Mouse (Mus musculus) liver, embryonic 12.5 days (tissue): ENCODE measurements around the gene Nat8f5. TPM values are rescaled to one million over a fixed set of nuclear protein-coding genes. Genes with fewer than 3 reads are reported as not detected.
A peak's percentile ranks its signal among the peaks of the same experiment; 100 is the strongest.
"Not testable (repeated sequence)": the region's sequence is repeated elsewhere in the genome, so short reads cannot be mapped to it uniquely, and the experiment has no call there.

Source experiments
- ATAC-seq: fragments of 200-750 bp; cut with Nextera tagmentation; 2 replicates; pipeline ENCODE4 v1.8.0; 2017; ENCODE audit warnings: moderate number of reproducible peaks, mild to moderate bottlenecking, moderate library complexity
- H3K27ac ChIP-seq: fragments of 300-500 bp; sonication (generic); 2 replicates; pipeline ENCODE4 v1.5.1; 2016; ENCODE audit warnings: mild to moderate bottlenecking
- H3K27me3 ChIP-seq: fragments of 300-500 bp; sonication (generic); replicated peaks from 2 replicates; pipeline ENCODE4 v1.6.1; 2016; ENCODE audit warnings: mild to moderate bottlenecking, moderate library complexity
- H3K36me3 ChIP-seq: fragments of 300-500 bp; sonication (generic); 2 replicates; pipeline ENCODE4 v1.6.1; 2016; ENCODE audit warnings: mild to moderate bottlenecking, moderate library complexity
- H3K4me1 ChIP-seq: fragments of 300-500 bp; sonication (generic); 2 replicates; pipeline ENCODE4 v1.6.1; 2016
- H3K4me2 ChIP-seq: fragments of 300-500 bp; sonication (generic); 2 replicates; pipeline ENCODE4 v1.6.1; 2016; ENCODE audit warnings: mild to moderate bottlenecking, moderate library complexity
- H3K4me3 ChIP-seq: fragments of 300-500 bp; sonication (generic); 2 replicates; pipeline ENCODE4 v1.5.1; 2016; ENCODE audit warnings: mild to moderate bottlenecking, moderate library complexity
- H3K9ac ChIP-seq: fragments of 300-500 bp; sonication (generic); 2 replicates; pipeline ENCODE4 v1.6.1; 2016; ENCODE audit warnings: mild to moderate bottlenecking, moderate library complexity
- H3K9me3 ChIP-seq: fragments of 300-500 bp; sonication (generic); replicated peaks from 2 replicates; pipeline ENCODE4 v1.6.1; 2016; ENCODE audit warnings: mild to moderate bottlenecking, moderate library complexity
- WGBS: fragments of 180-500 bp; shearing (Covaris S2); methylation state at CpG from one replicate; pipeline ENCODE4 v1.1.7; 2016; ENCODE audit not compliant: insufficient replicate concordance; 5-methylcytosine and 5-hydroxymethylcytosine counted together
- polyA plus RNA-seq: library from polyadenylated mRNA; unstranded; fragments of >200 nt; fragmentation: Nextera tagmentation; extraction: Ambion mirVana; gene quantifications from 2 replicates; pipeline ENCODE4 v1.2.1, GENCODE M21; 2016

The Nat8f5 gene
- polyA plus RNA-seq, 1 experiment from 2014 or later = not detected

DNA sequence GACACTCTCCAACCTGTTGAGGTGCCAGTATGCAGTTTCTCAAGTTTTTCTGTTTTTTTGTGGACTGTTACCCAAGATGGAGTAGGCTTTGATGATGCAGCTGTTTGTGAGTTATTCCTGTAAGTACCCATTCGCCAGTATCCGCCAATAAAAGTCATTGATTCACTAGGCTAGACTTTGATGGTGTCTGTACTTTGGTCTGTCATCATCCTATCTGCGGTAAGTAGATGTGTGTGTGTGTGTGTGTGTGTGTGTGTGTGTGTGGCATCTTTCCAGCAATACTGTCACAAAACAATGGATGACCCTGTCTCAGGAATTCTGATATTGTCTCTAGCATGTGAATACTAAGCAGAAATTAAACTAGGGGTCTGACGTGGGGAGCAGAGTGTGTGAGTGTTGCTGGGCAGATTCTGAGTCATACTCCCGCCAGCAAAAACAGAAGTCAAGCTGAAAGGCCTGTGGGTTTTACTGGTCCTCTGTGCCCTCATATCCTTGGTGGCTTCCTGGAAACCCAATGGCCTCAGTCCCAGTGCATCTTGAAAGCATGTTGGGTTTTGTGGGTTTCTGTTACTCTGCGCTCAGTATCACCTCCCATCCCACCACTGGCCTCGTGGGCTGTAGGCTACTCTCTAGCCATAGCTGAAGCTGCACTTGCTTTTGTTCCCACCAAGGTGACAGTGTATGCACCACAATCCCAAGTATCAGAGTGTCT is 30.4 kb upstream of the Nat8f5 start:
- WGBS = 56% methylated on average over 7 of the region's 7 CpGs
- H3K36me3 ChIP-seq = no peaks in the 10 kb centered on the region
- H3K27me3 ChIP-seq = no peaks in the 10 kb centered on the region
- H3K27ac ChIP-seq = no peak overlapping the region
- H3K4me3 ChIP-seq = no peak overlapping the region
- no peaks in the 10 kb centered on the region for H3K9me3 ChIP-seq
- no peak overlapping the region for H3K4me2 ChIP-seq
- ATAC-seq = no peak
- H3K4me1 ChIP-seq = no peaks in the 10 kb centered on the region
- H3K9ac ChIP-seq = no peak overlapping the region

DNA sequence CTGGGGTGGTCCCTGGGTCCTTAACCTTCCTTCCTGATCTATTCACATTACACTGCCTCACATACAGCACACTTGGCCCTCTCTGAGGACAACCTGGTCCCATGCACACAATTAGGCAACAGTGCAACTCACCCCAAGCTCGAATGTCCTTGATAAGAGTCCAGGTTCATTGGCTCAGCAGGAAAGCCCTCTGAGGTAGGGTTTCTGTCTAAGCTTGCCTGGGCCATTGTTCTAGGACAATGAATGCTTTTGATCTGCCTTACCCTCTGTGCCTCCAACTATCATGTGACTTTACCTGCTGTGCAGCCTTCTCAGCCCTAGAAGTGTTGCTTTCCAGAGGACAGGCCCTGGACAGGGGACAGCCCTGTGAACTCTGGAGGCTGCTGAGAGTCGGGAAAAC is 28.5 kb upstream of the Nat8f5 start:
- ATAC-seq = no peak
- no peak overlapping the region for H3K4me3 ChIP-seq
- H3K9ac ChIP-seq = no peak overlapping the region
- H3K27ac ChIP-seq = no peak overlapping the region
- H3K36me3 ChIP-seq = no peaks in the 10 kb centered on the region
- no peaks in the 10 kb centered on the region for H3K9me3 ChIP-seq
- 32% methylated on average over 2 of the region's 2 CpGs for WGBS
- H3K4me2 ChIP-seq = no peak overlapping the region
- H3K27me3 ChIP-seq = no peaks in the 10 kb centered on the region
- H3K4me1 ChIP-seq = no peaks in the 10 kb centered on the region

DNA sequence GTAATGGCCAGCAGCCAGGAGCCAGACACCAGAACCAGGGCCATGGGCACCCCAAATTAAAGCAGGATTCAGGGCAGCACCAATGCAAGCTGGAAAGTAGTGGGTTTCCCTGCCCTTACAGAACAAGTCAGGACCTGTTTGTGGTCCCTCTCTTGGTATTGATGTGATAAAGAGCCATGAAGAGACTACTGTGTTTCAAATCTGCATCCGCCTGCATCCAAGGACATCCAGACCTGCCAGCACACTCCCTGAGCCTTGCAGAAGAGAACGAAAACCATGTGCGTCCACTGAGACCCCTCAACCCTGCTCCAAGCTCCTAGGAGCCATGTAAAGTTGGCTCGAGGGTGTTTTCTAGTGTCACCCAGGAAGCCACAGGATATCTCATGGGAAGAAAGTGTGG is 27.4 kb upstream of the Nat8f5 start:
- Histone ChIP-seq H3K27ac (no peak overlapping the region), H3K4me2 (no peak overlapping the region), H3K4me3 (no peak overlapping the region), H3K4me1 (no peaks in the 10 kb centered on the region), H3K27me3 (no peaks in the 10 kb centered on the region), H3K9ac (no peak overlapping the region), H3K9me3 (no peaks in the 10 kb centered on the region), H3K36me3 (no peaks in the 10 kb centered on the region)
- WGBS = 67% methylated on average over 4 of the region's 4 CpGs
- no peak for ATAC-seq

DNA sequence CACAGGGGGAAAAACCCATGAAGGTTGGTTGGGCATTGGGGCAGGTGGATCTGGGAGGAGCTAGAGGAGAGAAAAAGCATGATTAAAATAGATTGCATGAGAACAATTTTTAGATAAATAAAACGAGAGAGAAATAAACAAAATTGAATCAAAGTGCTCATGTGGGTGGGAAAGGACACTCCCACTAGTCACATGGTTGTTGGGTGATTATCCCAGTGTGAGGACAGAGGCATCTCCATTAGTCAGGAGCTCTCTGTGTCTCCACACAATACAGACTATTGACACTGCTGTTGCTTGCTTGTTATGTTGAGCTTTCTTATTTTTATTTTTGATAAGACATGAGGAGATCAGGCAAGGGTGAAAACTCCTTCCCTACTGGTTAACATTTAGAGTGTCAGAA is 26.1 kb upstream of the Nat8f5 start:
- no peaks in the 10 kb centered on the region for H3K27me3 ChIP-seq
- no peak overlapping the region for H3K4me3 ChIP-seq
- H3K9ac ChIP-seq = no peak overlapping the region
- no peaks in the 10 kb centered on the region for H3K36me3 ChIP-seq
- WGBS = 23% methylated on average over 1 of the region's 1 CpGs
- ATAC-seq = no peak
- H3K4me1 ChIP-seq = no peaks in the 10 kb centered on the region
- no peak overlapping the region for H3K27ac ChIP-seq
- no peaks in the 10 kb centered on the region for H3K9me3 ChIP-seq
- H3K4me2 ChIP-seq = no peak overlapping the region

DNA sequence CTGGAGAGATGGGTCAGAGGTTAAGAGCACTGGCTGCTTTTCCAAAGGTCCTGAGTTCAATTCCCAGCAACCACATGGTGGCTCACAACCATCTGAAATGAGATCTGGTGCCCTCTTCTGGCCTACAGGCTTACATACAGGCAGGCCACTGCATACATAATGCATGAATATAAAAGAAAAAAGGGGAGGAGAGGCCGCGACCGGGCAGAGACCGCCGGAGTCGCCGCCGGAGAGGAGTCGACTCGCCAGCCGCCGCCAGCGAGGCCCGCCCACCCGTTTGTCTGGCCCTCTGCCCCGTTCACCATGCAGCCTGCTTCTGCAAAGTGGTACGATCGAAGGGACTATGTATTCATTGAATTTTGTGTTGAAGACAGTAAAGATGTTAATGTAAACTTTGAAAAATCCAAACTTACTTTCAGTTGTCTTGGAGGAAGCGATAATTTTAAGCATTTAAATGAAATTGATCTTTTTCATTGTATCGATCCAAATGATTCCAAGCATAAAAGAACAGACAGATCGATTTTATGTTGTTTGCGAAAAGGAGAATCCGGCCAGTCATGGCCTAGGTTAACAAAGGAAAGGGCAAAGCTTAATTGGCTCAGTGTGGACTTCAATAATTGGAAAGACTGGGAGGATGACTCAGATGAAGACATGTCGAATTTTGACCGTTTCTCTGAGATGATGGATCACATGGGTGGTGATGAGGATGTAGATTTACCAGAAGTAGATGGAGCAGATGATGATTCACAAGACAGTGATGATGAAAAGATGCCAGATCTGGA is 23.1 kb upstream of the Nat8f5 start:
- ATAC-seq, H3K4me1 ChIP-seq, H3K27ac ChIP-seq, H3K36me3 ChIP-seq, H3K27me3 ChIP-seq, H3K4me2 ChIP-seq, H3K4me3 ChIP-seq, H3K9ac ChIP-seq, H3K9me3 ChIP-seq: not testable (repeated sequence)
- WGBS = 65% methylated on average over 25 of the region's 25 CpGs

DNA sequence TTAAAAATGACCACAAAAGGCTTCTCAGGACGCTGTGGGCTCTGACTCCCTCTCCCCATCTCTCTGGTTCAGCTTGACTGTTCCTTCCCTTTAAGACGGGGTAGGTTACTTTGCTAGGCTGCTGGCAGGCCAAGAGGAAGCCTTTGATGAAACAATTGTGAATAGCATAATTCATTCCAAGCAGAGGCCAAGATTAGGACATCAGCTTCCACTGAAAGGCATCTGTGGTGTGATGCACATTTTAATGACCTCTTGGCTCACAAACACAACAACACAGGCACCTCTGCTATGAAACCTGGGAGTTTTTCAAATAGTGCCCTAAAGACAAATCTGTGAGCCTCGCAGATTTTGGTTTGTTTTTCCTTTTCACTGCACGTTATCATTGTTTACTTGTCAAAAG is 19.2 kb upstream of the Nat8f5 start:
- 50% methylated on average over 4 of the region's 4 CpGs for WGBS
- Histone ChIP-seq H3K4me2 (no peak overlapping the region), H3K4me1 (0 out of 2 replicates have a peak, but pooled peaks cover 3% of the 10 kb centered on the region), H3K27ac (no peak overlapping the region), H3K36me3 (no peaks in the 10 kb centered on the region), H3K27me3 (no peaks in the 10 kb centered on the region), H3K9ac (no peak overlapping the region), H3K4me3 (no peak overlapping the region), H3K9me3 (no peaks in the 10 kb centered on the region)
- no peak for ATAC-seq

DNA sequence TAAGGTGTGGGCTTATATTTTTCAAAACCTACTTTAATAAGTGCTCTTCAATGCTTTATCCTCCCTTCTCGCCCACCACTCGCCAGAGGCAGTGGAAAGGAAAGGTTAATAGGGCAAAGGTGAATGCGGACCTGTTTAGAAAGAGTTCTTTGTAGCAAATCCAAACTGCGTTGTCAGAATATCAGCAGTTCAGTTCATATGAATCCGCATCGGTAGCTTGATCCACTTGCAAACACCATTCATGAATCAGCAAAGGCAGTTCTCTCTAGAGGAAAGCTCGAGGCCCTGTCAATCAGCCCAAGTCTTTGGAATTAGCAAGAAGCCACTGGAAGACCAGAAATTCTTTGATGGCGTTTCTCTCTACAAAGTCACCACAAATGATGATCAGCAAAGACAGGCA is 17.9 kb upstream of the Nat8f5 start:
- Histone ChIP-seq H3K27me3 (no peaks in the 10 kb centered on the region), H3K4me1 (0 out of 2 replicates have a peak, but pooled peaks cover 3% of the 10 kb centered on the region), H3K4me2 (no peak overlapping the region), H3K4me3 (no peak overlapping the region), H3K9me3 (no peaks in the 10 kb centered on the region), H3K27ac (no peak overlapping the region), H3K36me3 (no peaks in the 10 kb centered on the region), H3K9ac (no peak overlapping the region)
- no peak for ATAC-seq
- 68% methylated on average over 8 of the region's 8 CpGs for WGBS

DNA sequence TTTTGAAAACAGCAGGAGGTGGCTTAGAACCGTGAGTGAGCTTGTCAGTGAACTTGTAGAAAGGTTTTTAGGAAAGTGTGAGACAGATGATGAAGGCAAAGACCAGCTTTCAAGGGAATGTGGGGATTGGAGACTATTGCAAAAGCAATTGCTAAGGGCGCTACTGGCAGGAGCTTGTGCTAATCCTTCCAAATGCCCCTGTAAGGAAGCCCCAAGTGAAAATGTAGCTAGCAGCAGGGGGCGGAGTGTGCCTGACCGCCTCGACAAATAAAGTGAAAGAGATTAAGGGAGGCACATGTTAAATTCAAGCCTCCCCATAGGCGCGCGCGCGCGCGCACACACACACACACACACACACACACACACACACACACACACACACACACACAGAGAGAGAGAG is 16.5 kb upstream of the Nat8f5 start:
- not testable (repeated sequence) for H3K4me3 ChIP-seq, H3K9me3 ChIP-seq, H3K27ac ChIP-seq, H3K27me3 ChIP-seq, ATAC-seq, H3K9ac ChIP-seq, H3K4me1 ChIP-seq, H3K36me3 ChIP-seq
- 7% methylated on average over 12 of the region's 12 CpGs for WGBS
- H3K4me2 ChIP-seq = peak overlapping the region; percentile 27

DNA sequence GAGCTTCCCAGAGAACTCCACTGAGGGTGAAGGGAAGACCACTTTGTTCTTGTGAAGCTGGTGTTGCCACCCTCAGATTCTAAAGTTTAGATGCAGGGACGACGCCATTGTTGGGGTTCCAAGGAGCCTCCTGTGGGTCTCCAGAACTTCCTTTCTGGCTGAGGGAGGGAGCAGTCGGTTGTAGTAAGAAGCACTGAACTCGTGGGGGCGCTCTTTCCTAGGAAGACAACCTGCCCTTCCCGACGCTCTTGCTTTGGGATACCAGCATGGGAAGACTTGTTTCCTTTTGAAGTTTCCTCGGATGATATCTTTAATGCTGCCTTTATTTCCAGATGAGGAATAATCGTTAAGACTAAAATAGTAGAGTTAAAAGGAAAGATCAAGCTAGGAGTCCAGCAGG is 16.1 kb upstream of the Nat8f5 start:
- not testable (repeated sequence) for H3K4me3 ChIP-seq

DNA sequence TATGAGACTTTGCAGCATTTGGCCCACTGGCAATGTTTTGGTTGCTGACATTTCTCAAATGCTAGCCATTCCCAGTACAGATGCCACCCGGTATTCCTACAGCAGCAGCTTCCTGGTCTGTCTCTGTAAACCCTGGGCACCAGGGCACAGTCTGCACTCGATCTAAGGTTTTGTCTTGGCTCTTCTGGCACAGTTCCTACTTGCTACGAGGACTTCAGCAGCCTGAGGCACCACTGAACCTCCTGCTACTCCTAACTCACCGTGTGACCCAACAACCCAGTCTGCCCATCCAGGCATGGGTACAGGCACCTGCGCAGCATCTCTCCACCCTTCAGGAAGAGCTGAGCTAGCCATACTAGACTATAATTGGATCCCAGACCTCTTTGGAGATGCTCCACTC is 15.3 kb upstream of the Nat8f5 start:
- not testable (repeated sequence) for H3K4me3 ChIP-seq, H3K4me2 ChIP-seq, H3K9me3 ChIP-seq, H3K36me3 ChIP-seq, H3K27me3 ChIP-seq, H3K27ac ChIP-seq, H3K4me1 ChIP-seq, ATAC-seq, H3K9ac ChIP-seq
- WGBS = 64% methylated on average over 5 of the region's 5 CpGs

More for the DNA sequence above, 16.1 kb upstream of the Nat8f5 start:
- not testable (repeated sequence) for H3K36me3 ChIP-seq, H3K27me3 ChIP-seq, H3K4me1 ChIP-seq, H3K27ac ChIP-seq, H3K9ac ChIP-seq, H3K9me3 ChIP-seq, ATAC-seq
- peak overlapping the region; percentile 27 for H3K4me2 ChIP-seq
- 13% methylated on average over 9 of the region's 9 CpGs for WGBS

DNA sequence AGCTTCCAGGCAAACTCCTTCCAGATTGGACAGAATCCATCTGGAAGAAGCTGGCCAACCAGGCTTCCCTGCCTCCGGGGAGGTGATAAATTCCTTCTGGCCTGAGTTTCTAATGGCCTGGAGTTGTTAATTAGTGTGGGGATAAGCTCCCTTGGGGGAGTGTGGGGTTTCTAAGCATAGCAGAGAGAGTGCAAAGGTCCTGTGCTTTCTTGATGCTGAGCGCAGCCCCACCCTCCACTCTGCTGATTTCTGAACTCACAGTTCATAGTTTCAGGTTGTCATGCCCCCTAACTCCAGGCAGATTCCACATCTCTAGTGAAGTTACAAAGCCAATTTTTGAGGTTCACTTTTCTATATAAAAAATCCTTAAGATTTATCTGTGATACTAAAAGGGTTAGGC is 14.3 kb upstream of the Nat8f5 start:
- WGBS = 59% methylated on average over 1 of the region's 2 CpGs
- not testable (repeated sequence) for ATAC-seq, H3K4me2 ChIP-seq, H3K36me3 ChIP-seq, H3K9me3 ChIP-seq, H3K9ac ChIP-seq, H3K27me3 ChIP-seq, H3K27ac ChIP-seq, H3K4me1 ChIP-seq, H3K4me3 ChIP-seq

DNA sequence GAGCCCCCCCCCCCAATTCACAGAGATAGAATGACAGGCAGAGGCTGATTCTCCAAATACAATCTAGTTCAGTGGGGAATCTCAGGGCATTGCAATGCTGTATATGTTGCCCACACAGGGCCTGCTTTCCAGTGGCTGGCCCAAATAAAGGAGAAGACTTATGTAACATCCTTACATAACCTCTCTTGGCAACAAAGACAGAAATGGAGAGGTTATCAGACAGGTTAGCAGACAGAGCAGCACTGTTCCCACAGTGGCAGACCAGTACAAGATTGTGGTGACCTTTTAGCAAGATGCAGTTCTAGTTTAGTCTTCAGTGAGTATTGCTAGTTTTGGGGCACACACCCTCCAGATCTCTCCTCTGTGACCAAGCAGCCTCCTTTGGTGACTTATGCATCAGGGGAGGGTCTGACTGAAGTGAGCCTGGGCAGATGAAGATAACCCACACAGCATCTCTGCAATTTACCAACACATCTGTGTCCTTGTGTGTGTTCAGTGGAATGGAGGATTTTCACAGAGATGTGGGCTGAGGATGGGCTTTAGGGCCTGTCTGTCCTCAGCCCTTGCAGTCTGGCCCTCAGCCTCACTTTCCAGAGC is 13.8 kb upstream of the Nat8f5 start:
- H3K36me3 ChIP-seq, H3K9ac ChIP-seq, H3K9me3 ChIP-seq, H3K4me2 ChIP-seq, H3K27me3 ChIP-seq, H3K4me3 ChIP-seq, H3K4me1 ChIP-seq, ATAC-seq, H3K27ac ChIP-seq: not testable (repeated sequence)
